Mouse (Mus musculus) embryonic facial prominence, embryonic 11.5 days (tissue): ENCODE results near the gene Gars. TPM values are rescaled to one million over a fixed set of nuclear protein-coding genes. Genes with fewer than 3 reads are reported as not detected.

ENCODE experiments used
- ATAC-seq: fragments of 200-750 bp; cut with Nextera tagmentation; replicated peaks from 2 replicates; pipeline ENCODE4 v1.8.0; 2017; ENCODE audit warnings: low read depth; ENCODE audit not compliant: insufficient number of reproducible peaks, low FRiP score, low TSS enrichment
- DNase-seq: peaks from one replicate; pipeline ENCODE4 v3.0.0-alpha.2; 2015; ENCODE audit warnings: low spot score
- H3K27ac ChIP-seq: fragments of 300-500 bp; sonication (generic); replicated peaks from 2 replicates; pipeline ENCODE4 v1.5.1; 2014; ENCODE audit warnings: mild to moderate bottlenecking, low read depth, low read length, control low read depth
- H3K27me3 ChIP-seq: fragments of 300-500 bp; sonication (generic); 2 replicates; pipeline ENCODE4 v1.6.1; 2014; ENCODE audit warnings: mild to moderate bottlenecking, low read length, moderate library complexity, mixed read lengths; ENCODE audit not compliant: control insufficient read depth, insufficient read depth
- H3K36me3 ChIP-seq: fragments of 300-500 bp; sonication (generic); replicated peaks from 2 replicates; pipeline ENCODE4 v1.6.1; 2014; ENCODE audit warnings: low read depth, mild to moderate bottlenecking, low read length, moderate library complexity, mixed read lengths; ENCODE audit not compliant: control insufficient read depth, insufficient read depth
- H3K4me1 ChIP-seq: fragments of 300-500 bp; sonication (generic); 2 replicates; pipeline ENCODE4 v1.6.1; 2014; ENCODE audit warnings: low read length, mixed read lengths; ENCODE audit not compliant: control insufficient read depth, insufficient read depth
- H3K4me2 ChIP-seq: fragments of 300-500 bp; sonication (generic); 2 replicates; pipeline ENCODE4 v1.6.1; 2014; ENCODE audit warnings: low read depth, mild to moderate bottlenecking, control low read depth, low read length, moderate library complexity
- H3K4me3 ChIP-seq: fragments of 300-500 bp; sonication (generic); 2 replicates; pipeline ENCODE4 v1.5.1; 2014; ENCODE audit warnings: low read depth, low read length, control low read depth
- H3K9ac ChIP-seq: fragments of 300-500 bp; sonication (generic); replicated peaks from 2 replicates; pipeline ENCODE4 v1.6.1; 2014; ENCODE audit warnings: mild to moderate bottlenecking, control low read depth, low read length
- H3K9me3 ChIP-seq: fragments of 300-500 bp; sonication (generic); replicated peaks from 2 replicates; pipeline ENCODE4 v1.6.1; 2016; ENCODE audit warnings: mild to moderate bottlenecking, low read length, inconsistent platforms, mixed read lengths; ENCODE audit not compliant: control insufficient read depth
- WGBS: fragments of 180-500 bp; shearing (Covaris S2); extraction: QIAGEN DNeasy Blood & Tissue Kit; methylation state at CpG from one replicate; pipeline ENCODE4 v1.1.7; 2014; 5-methylcytosine and 5-hydroxymethylcytosine counted together
- polyA plus RNA-seq: library from polyadenylated mRNA; unstranded; fragments of >200 nt; fragmentation: Nextera tagmentation; extraction: Ambion mirVana; gene quantifications from 2 replicates; pipeline ENCODE4 v1.2.1, GENCODE M21; 2014

The Gars gene
- polyA plus RNA-seq, 1 experiment from 2014 or later: 196 TPM

DNA sequence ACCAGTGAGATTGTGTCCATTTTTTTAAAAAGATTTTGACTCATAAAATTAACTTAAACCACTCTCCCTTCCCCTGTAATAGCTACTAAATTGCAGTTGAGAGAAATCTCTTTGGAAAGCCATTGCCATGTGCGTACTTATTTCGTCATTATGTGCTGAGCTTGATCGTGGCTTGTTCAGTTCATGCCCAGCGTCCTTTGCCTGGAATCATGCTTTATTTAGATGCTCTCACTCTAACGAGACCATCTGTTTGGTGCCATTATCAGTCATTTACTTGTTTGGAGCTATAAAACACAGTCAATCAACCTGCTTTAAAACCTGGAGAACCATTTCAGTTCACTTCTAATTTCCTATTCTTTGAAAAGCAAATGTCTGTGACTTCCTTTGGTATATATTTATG lies 24.4 kb downstream of the Gars start:
- ATAC-seq: no peak
- Histone ChIP-seq H3K9me3 (no peaks in the 10 kb centered on the region), H3K36me3 (no peaks in the 10 kb centered on the region; the same call in 1 of the 2 replicates), H3K27ac (no peak overlapping the region), H3K4me2 (no peak overlapping the region), H3K9ac (no peak overlapping the region), H3K4me1 (no peaks in the 10 kb centered on the region), H3K4me3 (no peak overlapping the region), H3K27me3 (no peaks in the 10 kb centered on the region)
- no peak for DNase-seq
- 86% methylated on average over 5 of the region's 5 CpGs for WGBS

DNA sequence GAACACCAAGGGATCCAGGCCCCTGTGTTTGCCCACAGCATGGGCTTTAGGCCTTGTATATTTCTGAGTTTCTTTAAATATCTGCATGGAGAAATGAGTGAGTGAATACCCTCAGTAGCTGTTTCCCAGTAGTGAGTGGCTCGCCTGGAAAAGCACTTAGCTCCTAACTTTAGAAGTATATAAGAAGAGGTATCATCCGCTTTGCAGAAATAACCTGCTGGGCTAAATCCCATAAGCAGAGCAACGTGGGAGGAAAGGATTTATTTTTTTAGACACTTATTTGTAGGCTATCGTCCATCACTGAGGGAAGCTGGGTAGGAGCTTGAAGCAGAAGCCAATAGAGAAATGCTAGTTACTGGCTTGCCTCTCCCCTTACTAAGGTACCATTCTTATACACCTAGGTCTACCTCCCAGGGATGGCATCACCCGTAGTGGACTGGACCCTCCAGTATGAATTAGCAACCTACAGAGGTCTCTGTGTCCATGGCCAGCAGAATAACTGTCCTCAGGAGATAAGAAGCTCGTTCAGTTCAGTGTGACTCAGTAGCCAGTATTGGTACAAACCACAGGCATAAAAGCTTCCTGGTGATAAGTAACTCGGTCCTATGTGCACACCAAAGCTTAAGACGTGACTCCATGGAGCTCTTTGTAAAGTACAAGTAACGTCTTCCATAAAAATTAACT lies 26.1 kb downstream of the Gars start:
- ATAC-seq: no peak
- DNase-seq: no peak
- Histone ChIP-seq H3K4me3 (no peak overlapping the region), H3K4me2 (no peak overlapping the region), H3K9me3 (no peaks in the 10 kb centered on the region), H3K4me1 (no peaks in the 10 kb centered on the region), H3K27ac (no peak overlapping the region), H3K36me3 (peaks cover 2% of the 10 kb centered on the region), H3K9ac (no peak overlapping the region), H3K27me3 (no peaks in the 10 kb centered on the region)
- WGBS: 88% methylated on average over 9 of the region's 9 CpGs

- H3K36me3 ChIP-seq: peaks cover 2% of the 10 kb centered on the region
- no peak for DNase-seq
- no peak for ATAC-seq
- no peaks in the 10 kb centered on the region for H3K27me3 ChIP-seq
- no peak overlapping the region for H3K27ac ChIP-seq
- 92% methylated on average over 7 of the region's 7 CpGs for WGBS
- no peaks in the 10 kb centered on the region for H3K4me1 ChIP-seq
- H3K4me2 ChIP-seq: no peak overlapping the region
- no peaks in the 10 kb centered on the region for H3K9me3 ChIP-seq
- H3K9ac ChIP-seq: no peak overlapping the region
- H3K4me3 ChIP-seq: no peak overlapping the region
Measured at GRCm38 (mm10) chr6:55064477-55064827, 26.6 kb downstream of the Gars start.

DNA sequence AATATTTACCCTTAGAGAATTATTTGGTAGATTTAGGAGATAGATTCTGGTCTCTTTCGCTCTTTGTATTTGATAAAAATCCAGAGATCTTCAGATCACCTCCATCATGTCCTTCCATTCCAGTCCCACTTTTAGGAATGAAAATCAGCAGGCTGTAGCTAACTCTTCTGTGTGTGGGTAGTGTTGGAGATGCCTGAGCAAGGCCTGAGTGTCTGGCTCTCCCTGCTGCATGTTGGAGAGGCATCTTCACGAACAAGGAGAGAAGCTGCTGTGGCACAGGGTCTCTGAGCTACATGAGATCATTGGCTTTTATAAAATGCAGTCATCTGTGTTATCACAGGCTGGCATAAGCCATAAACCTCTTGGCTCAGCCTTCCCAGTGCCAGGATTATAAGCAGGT lies 28.1 kb downstream of the Gars start:
- Histone ChIP-seq H3K27ac (no peak overlapping the region), H3K27me3 (no peaks in the 10 kb centered on the region), H3K9ac (no peak overlapping the region), H3K4me3 (no peak overlapping the region), H3K36me3 (peaks cover 2% of the 10 kb centered on the region), H3K9me3 (no peaks in the 10 kb centered on the region), H3K4me1 (no peaks in the 10 kb centered on the region), H3K4me2 (no peak overlapping the region)
- DNase-seq (no peak), ATAC-seq (no peak)
- WGBS: 90% methylated on average over 2 of the region's 2 CpGs

GRCm38 (mm10) chr6:55076561-55077255 lies 38.9 kb downstream of the Gars start:
- H3K27me3 ChIP-seq: no peaks in the 10 kb centered on the region
- no peaks in the 10 kb centered on the region for H3K4me1 ChIP-seq
- WGBS: 92% methylated on average over 4 of the region's 4 CpGs
- no peak overlapping the region for H3K9ac ChIP-seq
- H3K9me3 ChIP-seq: no peaks in the 10 kb centered on the region
- no peak overlapping the region for H3K27ac ChIP-seq
- ATAC-seq (no peak), DNase-seq (no peak)
- H3K4me3 ChIP-seq: no peak overlapping the region
- H3K36me3 ChIP-seq: no peaks in the 10 kb centered on the region
- H3K4me2 ChIP-seq: no peak overlapping the region

DNA sequence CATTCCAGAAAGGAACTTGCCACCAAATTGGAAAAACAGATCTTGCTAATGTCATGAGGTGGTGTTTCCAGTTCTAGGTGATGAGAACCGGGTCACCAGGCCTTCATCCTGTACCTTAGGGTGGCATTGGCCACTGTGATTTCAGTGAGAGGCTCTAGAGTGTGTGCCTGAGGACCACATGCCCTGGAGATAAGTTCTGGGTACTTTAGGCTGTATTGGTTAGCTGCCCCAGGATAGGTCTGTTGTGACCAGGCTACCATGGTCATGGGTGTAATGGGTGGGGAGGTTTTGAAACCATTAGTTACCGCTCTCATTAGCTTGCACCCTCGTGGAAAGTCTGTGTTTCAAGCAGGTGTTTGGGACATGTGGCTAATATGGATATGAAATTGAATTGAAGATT lies 43.6 kb downstream of the Gars start:
- ATAC-seq (no peak), DNase-seq (no peak)
- Histone ChIP-seq H3K9me3 (no peaks in the 10 kb centered on the region), H3K9ac (no peak overlapping the region), H3K27me3 (no peaks in the 10 kb centered on the region), H3K36me3 (no peaks in the 10 kb centered on the region), H3K4me2 (no peak overlapping the region), H3K4me3 (no peak overlapping the region), H3K4me1 (no peaks in the 10 kb centered on the region), H3K27ac (no peak overlapping the region)
- WGBS: 91% methylated on average over 3 of the region's 3 CpGs

DNA sequence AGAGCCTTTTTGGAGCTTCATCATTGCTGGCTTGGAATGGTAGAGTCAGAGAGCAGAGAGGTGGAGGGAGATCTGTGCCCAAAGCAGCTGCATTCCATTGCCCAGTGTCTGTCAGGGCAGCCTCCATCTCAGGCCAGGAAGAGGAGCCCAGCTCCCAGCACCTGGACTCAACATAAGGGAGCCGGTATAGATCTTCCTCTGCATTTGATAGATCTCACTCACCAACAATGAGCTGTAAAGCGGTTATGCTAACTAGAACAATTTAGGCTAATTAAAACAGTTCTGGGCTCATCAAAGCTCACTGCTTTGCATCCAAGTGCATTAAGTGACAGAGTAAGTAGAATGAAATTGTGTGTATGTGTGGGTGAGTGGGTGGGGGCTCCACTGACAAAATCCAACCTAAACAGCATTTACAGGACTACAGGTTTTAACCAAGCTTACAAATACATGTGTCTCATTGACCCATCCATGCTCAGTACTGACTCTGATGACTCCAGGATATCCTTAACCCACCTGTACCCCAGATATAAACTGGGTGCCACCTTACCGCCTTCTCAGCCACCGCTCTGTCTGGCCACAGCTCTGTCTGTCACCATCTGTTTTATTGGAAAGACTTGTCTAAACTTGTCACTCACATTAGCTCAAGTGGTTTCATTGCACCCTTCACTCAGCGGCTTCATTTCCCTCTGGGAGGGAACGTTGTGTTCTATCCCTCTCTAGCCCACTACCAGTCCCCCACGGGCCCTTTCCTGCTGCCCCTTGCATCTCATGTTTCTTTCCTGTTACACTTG lies 44.6 kb downstream of the Gars start:
- Histone ChIP-seq H3K4me3 (no peak overlapping the region), H3K4me1 (no peaks in the 10 kb centered on the region), H3K9ac (no peak overlapping the region; the same call in 1 of the 2 replicates), H3K27ac (no peak overlapping the region), H3K36me3 (no peaks in the 10 kb centered on the region), H3K27me3 (no peaks in the 10 kb centered on the region), H3K4me2 (no peak overlapping the region), H3K9me3 (no peaks in the 10 kb centered on the region)
- ATAC-seq (no peak), DNase-seq (no peak)
- WGBS: 70% methylated on average over 7 of the region's 7 CpGs

- 37% methylated on average over 4 of the region's 4 CpGs for WGBS
- H3K27ac ChIP-seq: no peak overlapping the region
- no peak overlapping the region for H3K4me3 ChIP-seq
- no peaks in the 10 kb centered on the region for H3K36me3 ChIP-seq
- H3K27me3 ChIP-seq: no peaks in the 10 kb centered on the region
- H3K9ac ChIP-seq: no peak overlapping the region
- no peak overlapping the region for H3K4me2 ChIP-seq
- H3K9me3 ChIP-seq: no peaks in the 10 kb centered on the region
- ATAC-seq (no peak), DNase-seq (no peak)
- H3K4me1 ChIP-seq: no peaks in the 10 kb centered on the region
Measured at GRCm38 (mm10) chr6:55087355-55087754, 49.5 kb downstream of the Gars start.
